Mouse (Mus musculus) CH12.LX (cell line): ENCODE measurements around the gene Hdac9. TPM values are rescaled to one million over a fixed set of nuclear protein-coding genes. Genes with fewer than 3 reads are reported as not detected.

ENCODE experiments used
- DNase-seq: peaks from one replicate; pipeline ENCODE4 v3.0.0-alpha.2; 2013; ENCODE audit errors: extremely low read depth
- H3K27ac ChIP-seq: 2 replicates; pipeline ENCODE4 v1.5.1; 2012; ENCODE audit warnings: low read depth, mild to moderate bottlenecking, control low read depth, moderate library complexity; ENCODE audit not compliant: insufficient read depth
- H3K27me3 ChIP-seq: replicated peaks from 2 replicates; pipeline ENCODE3; 2012; ENCODE audit warnings: inconsistent platforms
- H3K36me3 ChIP-seq, 2 experiments: replicated peaks in 1 of 2; 2 replicates each; pipeline versions ENCODE3 to v1.6.1; 2012; ENCODE audit warnings: inconsistent platforms in 1 of 2, low read length in 1 of 2, mild to moderate bottlenecking in 1 of 2, mixed read lengths in 1 of 2, moderate library complexity in 1 of 2; ENCODE audit not compliant: control insufficient read depth in 1 of 2, insufficient read depth in 1 of 2
- H3K4me1 ChIP-seq, 2 experiments: 2 replicates each; pipeline ENCODE4 v1.6.1; 2012; ENCODE audit warnings: inconsistent platforms in 1 of 2, moderate library complexity in 1 of 2; ENCODE audit not compliant: insufficient read depth in 2 of 2, control insufficient read depth in 1 of 2
- H3K4me2 ChIP-seq: 2 replicates; pipeline ENCODE4 v1.6.1; 2012; ENCODE audit warnings: low read depth, mild to moderate bottlenecking, control low read depth; ENCODE audit not compliant: poor library complexity, insufficient read depth, severe bottlenecking
- H3K4me3 ChIP-seq, 3 experiments: fragments of 150-350 bp in 1 of 3; sonication (generic) in 1 of 3; replicated peaks in 1 of 3; 2 replicates each; pipeline versions ENCODE3 to v1.5.1; 2011 to 2012; ENCODE audit warnings: low read depth in 2 of 3, low read length in 2 of 3, mild to moderate bottlenecking in 2 of 3, moderate library complexity in 2 of 3, control low read depth in 1 of 3, improper control_type of control experiment in 1 of 3, inconsistent platforms in 1 of 3, mixed read lengths in 1 of 3; ENCODE audit not compliant: poor library complexity in 1 of 3
- H3K79me2 ChIP-seq: replicated peaks from 2 replicates; pipeline ENCODE4 v1.6.1; 2012; ENCODE audit warnings: mild to moderate bottlenecking, moderate library complexity; ENCODE audit not compliant: control insufficient read depth, poor library complexity, insufficient read depth, severe bottlenecking; ENCODE audit errors: extremely low read depth
- H3K9ac ChIP-seq: 2 replicates; pipeline ENCODE4 v1.6.1; 2012; ENCODE audit warnings: low read depth, mild to moderate bottlenecking, control low read depth, moderate library complexity; ENCODE audit not compliant: insufficient read depth
- H3K9me3 ChIP-seq: replicated peaks from 2 replicates; pipeline ENCODE3; 2012; ENCODE audit warnings: low read length, inconsistent platforms, mixed read lengths
- BHLHE40 ChIP-seq: IDR thresholded peaks from 2 replicates; pipeline ENCODE4 v1.6.1; 2011; ENCODE audit warnings: mild to moderate bottlenecking, low read depth, low read length, improper control_type of control experiment
- CHD1 ChIP-seq: IDR thresholded peaks from 2 replicates; pipeline ENCODE4 v1.6.1; 2012; ENCODE audit warnings: low read depth, low read length, improper control_type of control experiment, inconsistent platforms
- CHD2 ChIP-seq: IDR thresholded peaks from 2 replicates; pipeline ENCODE4 v1.6.1; 2011; ENCODE audit warnings: low read length, improper control_type of control experiment
- CTCF ChIP-seq, 2 experiments: IDR thresholded peaks in 1 of 2; conservative IDR thresholded peaks in 1 of 2; 2 replicates each; pipeline ENCODE4 v1.5.1; 2011 to 2012; ENCODE audit warnings: low read depth in 2 of 2, low read length in 2 of 2, improper control_type of control experiment in 1 of 2, inconsistent platforms in 1 of 2, mild to moderate bottlenecking in 1 of 2, moderate library complexity in 1 of 2
- ELF1 ChIP-seq: IDR thresholded peaks from 2 replicates; pipeline ENCODE4 v1.6.1; 2014; ENCODE audit warnings: low read depth, mild to moderate bottlenecking, inconsistent platforms, low read length, improper control_type of control experiment
- HCFC1 ChIP-seq: IDR thresholded peaks from 2 replicates; pipeline ENCODE4 v1.6.1; 2012; ENCODE audit warnings: low read depth, mild to moderate bottlenecking, inconsistent platforms, low read length, improper control_type of control experiment
- IRF4 ChIP-seq: IDR thresholded peaks from 2 replicates; pipeline ENCODE4 v1.6.1; 2014; ENCODE audit warnings: low read depth, mild to moderate bottlenecking, inconsistent platforms, low read length, improper control_type of control experiment
- MAZ ChIP-seq: IDR thresholded peaks from 2 replicates; pipeline ENCODE4 v1.6.1; 2012; ENCODE audit warnings: low read depth, mild to moderate bottlenecking, inconsistent platforms, low read length, improper control_type of control experiment, moderate library complexity
- MXI1 ChIP-seq: IDR thresholded peaks from 2 replicates; pipeline ENCODE4 v1.6.1; 2011; ENCODE audit warnings: mild to moderate bottlenecking, low read depth, low read length, improper control_type of control experiment
- MYC ChIP-seq: IDR thresholded peaks from 2 replicates; pipeline ENCODE4 v1.6.1; 2011; ENCODE audit warnings: low read depth, mild to moderate bottlenecking, improper control_type of control experiment, low read length
- NELFE ChIP-seq: IDR thresholded peaks from 2 replicates; pipeline ENCODE4 v1.6.1; 2011; ENCODE audit warnings: low read depth, low read length, improper control_type of control experiment
- POLR2A ChIP-seq: IDR thresholded peaks from 2 replicates; pipeline ENCODE4 v1.6.1; 2011; ENCODE audit warnings: low read depth, mild to moderate bottlenecking, improper control_type of control experiment, low read length
- RAD21 ChIP-seq: IDR thresholded peaks from 2 replicates; pipeline ENCODE4 v1.6.1; 2011; ENCODE audit warnings: low read depth, mild to moderate bottlenecking, low read length, improper control_type of control experiment, moderate library complexity
- RCOR1 ChIP-seq: conservative IDR thresholded peaks from 2 replicates; pipeline ENCODE4 v1.6.1; 2012; ENCODE audit warnings: low read depth, mild to moderate bottlenecking, inconsistent platforms, low read length, improper control_type of control experiment
- SIN3A ChIP-seq: IDR thresholded peaks from 2 replicates; pipeline ENCODE4 v1.6.1; 2012; ENCODE audit warnings: low read length, improper control_type of control experiment, inconsistent platforms
- TCF12 ChIP-seq: IDR thresholded peaks from 2 replicates; pipeline ENCODE4 v1.6.1; 2014; ENCODE audit warnings: low read depth, mild to moderate bottlenecking, inconsistent platforms, low read length, improper control_type of control experiment
- UBTF ChIP-seq: IDR thresholded peaks from 2 replicates; pipeline ENCODE4 v1.6.1; 2012; ENCODE audit warnings: low read depth, mild to moderate bottlenecking, inconsistent platforms, low read length, improper control_type of control experiment, moderate library complexity
- USF1 ChIP-seq: IDR thresholded peaks from 2 replicates; pipeline ENCODE4 v1.6.1; 2014; ENCODE audit warnings: low read depth, mild to moderate bottlenecking, inconsistent platforms, low read length, improper control_type of control experiment
- USF2 ChIP-seq: conservative IDR thresholded peaks from 2 replicates; pipeline ENCODE4 v1.6.1; 2011; ENCODE audit warnings: low read depth, low read length, improper control_type of control experiment
- ZMIZ1 ChIP-seq: IDR thresholded peaks from 2 replicates; pipeline ENCODE4 v1.6.1; 2012; ENCODE audit warnings: low read depth, mild to moderate bottlenecking, inconsistent platforms, low read length, improper control_type of control experiment
- dilution Hi-C: fragments of 300-500 bp; cut with MboI; formaldehyde crosslinking; loops from 2 replicates; pipeline ENCODE4 v1.14.3; 2020; ENCODE audit warnings: low sequenced_read_pairs; ENCODE audit not compliant: extremely low pct_unique_long_range_greater_than_20kb, extremely low pct_ligation_motif_present
- in situ Hi-C: fragments of 300-500 bp; cut with MboI; formaldehyde crosslinking; loops from 3 replicates; pipeline ENCODE4 v1.14.3; 2019; ENCODE audit warnings: low sequenced_read_pairs, low pct_ligation_motif_present, low pct_unique_long_range_greater_than_20kb, mixed read lengths
- polyA plus RNA-seq: library from polyadenylated mRNA; unstranded; fragments of >175 nt; gene quantifications from 2 replicates; pipeline ENCODE4 v1.2.1, GENCODE M21; 2012; ENCODE audit warnings: low read depth; ENCODE audit not compliant: insufficient read length
- total RNA-seq, 2 experiments: library from RNA; depleted of rRNA; stranded (reverse); fragments of 300-350 nt in 1 of 2; fragments of >200 nt in 1 of 2; gene quantifications; 2 replicates each; pipeline ENCODE4 v1.2.3; 2012 to 2014

The Hdac9 gene
- total and polyA plus RNA-seq, 3 experiments: 0.04 to 0.38 (median 0.17) TPM

DNA sequence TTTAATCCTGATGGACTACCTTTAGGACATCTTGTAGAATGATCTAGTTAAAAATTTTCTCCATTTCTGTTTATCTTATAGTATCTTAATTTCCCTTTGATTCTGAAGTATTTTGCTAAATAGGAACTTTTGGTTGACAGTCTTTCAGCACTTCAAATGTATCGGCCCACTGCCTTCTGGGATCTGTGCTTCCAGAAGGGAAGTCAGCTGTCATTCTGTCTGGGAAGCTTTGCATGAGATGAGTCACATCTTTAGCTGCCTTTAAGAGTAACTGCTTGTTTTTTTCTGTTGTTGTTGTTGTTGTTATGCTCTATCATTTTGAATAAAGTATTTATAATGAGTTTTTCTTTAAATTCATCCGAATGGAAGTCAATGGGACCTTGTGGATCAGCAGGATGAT lies 169.6 kb downstream of the Hdac9 start:
- no peak for TF ChIP-seq SIN3A
- TF ChIP-seq MYC: no peak
- no peak for TF ChIP-seq MXI1
- no peak for TF ChIP-seq USF2
- no peak for TF ChIP-seq IRF4
- no peak for TF ChIP-seq NELFE
- no peak for TF ChIP-seq CTCF (conservative IDR thresholded peaks at IDR 0.05 in 1 of 2, IDR thresholded peaks at IDR 0.05 in 1 of 2; ENCODE audit: low read depth in 2 of 2, low read length in 2 of 2)
- TF ChIP-seq HCFC1: no peak
- no peak for TF ChIP-seq ZMIZ1
- TF ChIP-seq TCF12: no peak
- no peak for TF ChIP-seq ELF1
- no peak for TF ChIP-seq RCOR1
- TF ChIP-seq CHD2: no peak
- TF ChIP-seq POLR2A: no peak
- TF ChIP-seq USF1: no peak
- no peak for TF ChIP-seq RAD21
- no peak for TF ChIP-seq BHLHE40
- no peak for TF ChIP-seq MAZ
- no peak for TF ChIP-seq CHD1
- H3K27ac ChIP-seq: no peak overlapping the region
- no peak overlapping the region for H3K4me2 ChIP-seq
- no peak overlapping the region for H3K9ac ChIP-seq
- H3K9me3 ChIP-seq: no peaks in the 10 kb centered on the region
- no peak for DNase-seq
- dilution Hi-C loops (no loop called here), in situ Hi-C loops (no loop called here)
- no peaks in the 10 kb centered on the region for H3K36me3 ChIP-seq
- H3K4me1 ChIP-seq: no peaks in the 10 kb centered on the region
- H3K4me3 ChIP-seq: no peak overlapping the region
- no peaks in the 10 kb centered on the region for H3K27me3 ChIP-seq
- no peaks in the 10 kb centered on the region for H3K79me2 ChIP-seq

DNA sequence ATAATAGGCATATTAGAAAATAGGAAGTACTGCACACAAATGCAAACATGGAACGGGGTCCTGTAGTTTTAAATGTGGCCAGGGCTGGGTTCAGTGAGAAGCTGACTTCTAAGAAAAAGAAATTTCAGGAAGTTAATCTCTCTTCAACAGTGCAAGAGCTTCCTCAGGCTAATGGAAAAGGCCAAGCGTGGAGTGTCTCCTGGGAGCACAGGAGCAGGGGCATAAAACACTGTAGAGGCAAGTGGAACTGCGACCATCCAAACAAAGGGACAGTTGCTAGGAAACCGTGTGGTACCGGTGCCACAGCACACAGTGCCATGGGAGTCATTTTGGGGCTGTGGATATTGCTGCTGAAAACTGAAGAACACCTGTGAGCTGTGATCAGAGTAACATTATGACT lies 191.7 kb downstream of the Hdac9 start:
- no peak overlapping the region for H3K9ac ChIP-seq
- DNase-seq: peak; percentile 8
- in situ Hi-C loops (no loop called here), dilution Hi-C loops (no loop called here)
- no peak overlapping the region for H3K27ac ChIP-seq
- H3K9me3 ChIP-seq: no peaks in the 10 kb centered on the region
- TF ChIP-seq IRF4: no peak
- no peak for TF ChIP-seq CTCF (conservative IDR thresholded peaks at IDR 0.05 in 1 of 2, IDR thresholded peaks at IDR 0.05 in 1 of 2; ENCODE audit: low read depth in 2 of 2, low read length in 2 of 2)
- no peak for TF ChIP-seq ELF1
- TF ChIP-seq UBTF: no peak
- no peaks in the 10 kb centered on the region for H3K27me3 ChIP-seq
- no peak overlapping the region for H3K4me2 ChIP-seq
- H3K4me1 ChIP-seq: peaks cover 0 to 16% of the 10 kb centered on the region in 2 experiments; a peak in 2 of 4 replicates
- H3K36me3 ChIP-seq: no peaks in the 10 kb centered on the region
- no peak overlapping the region for H3K4me3 ChIP-seq
- H3K79me2 ChIP-seq: no peaks in the 10 kb centered on the region
